Mouse (Mus musculus) ovary, postnatal 36 days (tissue): ENCODE measurements around the gene Ptpn18.
"Not testable (repeated sequence)": the region's sequence is repeated elsewhere in the genome, so short reads cannot be mapped to it uniquely, and the experiment has no call there.

Experiments used
- DNase-seq: peaks from one replicate; pipeline ENCODE4 v3.0.0; 2022; ENCODE audit warnings: low spot score, mixed read lengths

The Ptpn18 gene

GRCm38 (mm10) chr1:34459284-34460060 is at the start of gene Ptpn18:
TSS of gene Ptpn18 (plus strand) at chr1:34459762.
- peak; percentile 89 for DNase-seq

DNA sequence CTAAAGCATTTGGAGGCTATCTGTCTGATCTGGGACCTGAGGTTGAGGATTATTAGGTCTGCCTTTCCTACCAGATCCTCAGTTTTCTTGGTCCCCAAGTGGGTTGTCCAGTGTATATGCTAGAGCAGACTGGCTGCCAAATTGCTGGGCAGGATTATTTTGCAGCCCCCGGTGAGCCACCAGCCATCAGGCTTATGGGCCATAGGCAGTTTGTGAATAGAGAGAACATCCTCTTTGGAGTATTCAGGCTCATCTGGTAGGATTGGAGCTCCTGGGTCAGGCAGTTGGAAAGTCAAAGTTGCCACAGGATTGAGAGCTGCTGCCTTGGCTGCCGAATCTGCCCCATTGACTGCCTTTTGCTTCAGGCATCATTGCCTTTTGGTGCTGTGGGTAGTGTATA is 31.1 kb upstream of the Ptpn18 start:
- no peak for DNase-seq

DNA sequence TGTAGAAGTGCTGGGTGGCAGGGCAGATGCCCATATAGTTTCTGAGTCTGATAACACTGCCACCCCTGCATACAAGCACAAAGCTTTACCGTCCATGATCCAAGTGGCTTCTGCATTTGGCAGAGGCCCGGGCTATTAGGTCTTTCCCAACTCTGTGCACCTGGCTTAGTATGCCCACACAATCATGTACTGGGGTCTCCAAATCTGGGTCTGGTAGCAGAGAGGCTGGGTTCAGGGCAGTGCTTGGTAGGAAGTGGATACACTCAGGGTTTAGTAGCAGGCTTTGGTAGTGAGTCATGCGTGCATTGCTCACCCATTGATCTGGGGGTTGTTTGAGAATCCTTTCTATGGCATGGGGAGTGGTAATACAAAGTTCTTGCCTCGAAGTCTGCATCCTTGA is 30.3 kb upstream of the Ptpn18 start:
- DNase-seq = no peak

- DNase-seq = no peak
These were observed 28.6 kb upstream of the Ptpn18 start for GRCm38 (mm10) chr1:34430981-34431380.

- DNase-seq = no peak
These were observed 28.1 kb upstream of the Ptpn18 start for GRCm38 (mm10) chr1:34431431-34431830.

- peak; percentile 50 for DNase-seq
These were observed 27.2 kb upstream of the Ptpn18 start for GRCm38 (mm10) chr1:34432411-34432775.

DNA sequence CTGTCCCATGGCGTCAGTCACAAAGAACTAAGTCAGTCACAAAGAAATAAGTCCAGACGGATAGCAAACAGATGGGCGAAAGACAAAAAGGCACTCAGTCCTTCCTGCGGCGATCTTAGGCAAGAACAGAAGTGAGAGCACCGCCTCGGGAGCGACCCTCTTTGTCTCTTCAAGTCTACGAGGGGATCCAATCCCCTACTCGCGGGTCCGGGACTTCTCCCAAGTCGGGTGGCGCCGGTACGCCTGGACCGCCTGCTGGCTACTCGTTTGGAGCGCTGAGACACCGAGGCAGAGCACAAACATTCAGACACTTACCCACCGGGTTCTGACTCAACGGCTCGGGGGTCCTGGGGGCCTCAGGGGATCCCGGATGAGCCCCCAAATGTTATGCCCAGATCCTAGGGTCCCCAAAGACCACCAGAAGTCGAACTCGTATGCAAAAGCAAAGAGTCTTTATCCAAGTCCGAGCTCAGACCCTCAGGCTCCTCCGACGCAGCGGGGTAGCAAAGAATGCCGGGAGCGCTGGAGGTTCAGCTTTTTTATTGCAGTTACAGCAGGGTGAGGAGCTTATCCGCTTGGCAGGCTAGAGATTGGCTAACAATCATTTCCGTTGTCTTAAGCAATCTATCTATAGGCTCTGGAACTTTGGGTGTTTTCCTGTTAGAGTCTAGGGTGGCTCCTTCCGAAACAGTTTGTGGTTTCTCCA is 26.6 kb upstream of the Ptpn18 start:
- DNase-seq = peak; percentile 25

- no peak for DNase-seq
These were observed 25.6 kb upstream of the Ptpn18 start for GRCm38 (mm10) chr1:34433891-34434521.

DNA sequence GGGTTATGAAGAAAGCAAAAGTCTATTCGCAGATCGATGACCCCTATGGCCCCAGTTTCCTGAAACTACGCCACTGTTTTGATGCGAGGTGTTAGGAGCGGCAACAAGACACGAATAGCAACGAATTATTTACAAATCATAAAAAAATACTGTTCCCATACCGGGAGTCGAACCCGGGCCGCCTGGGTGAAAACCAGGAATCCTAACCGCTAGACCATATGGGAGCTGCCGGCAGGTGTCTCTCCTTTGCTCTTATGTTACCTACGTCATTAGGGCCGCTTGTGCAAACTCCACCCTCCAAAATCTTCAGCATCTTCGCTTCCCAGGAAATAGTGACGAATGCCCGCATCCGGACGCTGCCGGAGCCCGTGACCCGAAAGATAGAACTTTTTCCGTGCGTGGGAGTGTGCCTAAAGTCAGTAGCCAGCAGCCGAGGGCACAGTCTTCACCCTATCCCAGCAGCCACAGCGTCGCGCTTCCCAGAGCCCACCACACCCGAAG is 24.9 kb upstream of the Ptpn18 start:
- DNase-seq = peak; percentile 83

- no peak for DNase-seq
These were observed 24.0 kb upstream of the Ptpn18 start for GRCm38 (mm10) chr1:34435371-34436120.

GRCm38 (mm10) chr1:34436374-34436773 is 23.2 kb upstream of the Ptpn18 start:
- no peak for DNase-seq

GRCm38 (mm10) chr1:34437366-34437765 is 22.2 kb upstream of the Ptpn18 start:
- DNase-seq = not testable (repeated sequence)

DNA sequence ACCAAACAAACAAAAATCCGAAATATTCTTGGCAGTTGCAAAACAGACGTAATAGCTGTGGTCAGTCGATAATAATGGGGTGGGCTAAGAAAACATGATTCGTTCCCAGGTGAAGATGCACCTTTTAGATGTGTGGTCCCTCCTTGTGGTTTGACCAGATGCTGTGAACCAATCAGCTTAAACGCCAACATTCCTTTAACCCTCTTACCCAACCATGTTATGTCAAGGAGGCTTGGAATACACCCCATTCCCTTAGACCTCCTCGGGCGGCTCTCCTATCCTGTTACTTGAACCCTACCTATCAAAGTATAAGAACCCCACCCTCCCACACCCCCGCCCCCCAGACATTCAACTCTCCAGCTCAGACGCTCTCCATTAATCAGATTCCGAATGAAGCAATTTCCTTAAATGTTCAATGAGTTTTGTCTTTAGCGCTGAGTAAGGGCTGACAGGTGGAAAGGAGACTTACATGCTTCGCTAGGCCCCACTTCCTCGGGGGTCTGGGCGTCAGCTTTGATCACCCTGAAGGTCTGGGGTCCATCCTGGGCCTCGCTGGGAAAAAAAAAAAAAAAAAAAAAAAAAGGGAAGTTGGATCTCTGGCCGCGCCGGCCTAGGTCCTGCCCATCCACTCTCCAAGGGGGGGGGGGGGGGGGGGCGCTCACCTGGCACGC is 21.0 kb upstream of the Ptpn18 start:
- no peak for DNase-seq

DNA sequence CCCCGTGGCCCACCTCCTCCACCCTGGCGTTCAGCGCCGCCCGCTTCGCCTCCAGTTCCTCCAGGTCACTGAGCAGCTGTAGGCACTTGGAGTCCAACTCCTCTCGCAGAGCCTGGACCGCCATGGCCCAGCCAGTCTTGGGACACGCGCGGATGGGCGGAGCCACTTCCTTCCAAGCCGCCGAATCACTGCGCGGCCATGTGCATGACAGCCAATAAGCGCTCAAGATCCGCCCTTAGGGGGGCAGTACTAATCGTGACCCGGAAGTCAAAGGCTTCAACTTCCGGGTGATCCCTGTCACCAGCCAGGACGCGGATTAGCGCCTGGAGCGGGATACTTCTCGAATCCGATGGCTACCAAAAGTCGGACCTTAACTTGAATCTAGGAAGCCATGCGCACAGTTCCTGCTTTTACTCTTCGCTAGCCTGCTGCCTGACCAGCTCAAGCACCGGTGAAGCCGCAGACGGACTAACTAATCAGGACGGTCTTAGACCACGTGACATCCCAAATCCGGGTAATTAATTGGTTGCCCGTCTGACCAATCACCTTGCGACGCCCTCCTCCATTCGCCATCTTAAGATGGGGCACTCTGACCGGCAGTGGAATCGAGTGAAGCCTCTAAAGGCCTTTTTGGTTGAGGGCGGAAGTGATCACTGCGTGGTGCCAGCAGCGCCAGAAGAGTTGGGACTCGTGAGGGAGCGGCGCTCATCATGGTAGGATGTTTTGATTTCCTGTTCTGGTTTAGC is 20.2 kb upstream of the Ptpn18 start, which contains the start of the genes Ccdc115 and Imp4:
TSS of gene Ccdc115 (minus strand) at position 458 of the 746 bp plus-strand sequence.
TSS of gene Imp4 (plus strand) at position 637 of the 746 bp plus-strand sequence.
- DNase-seq = peak; percentile 91

DNA sequence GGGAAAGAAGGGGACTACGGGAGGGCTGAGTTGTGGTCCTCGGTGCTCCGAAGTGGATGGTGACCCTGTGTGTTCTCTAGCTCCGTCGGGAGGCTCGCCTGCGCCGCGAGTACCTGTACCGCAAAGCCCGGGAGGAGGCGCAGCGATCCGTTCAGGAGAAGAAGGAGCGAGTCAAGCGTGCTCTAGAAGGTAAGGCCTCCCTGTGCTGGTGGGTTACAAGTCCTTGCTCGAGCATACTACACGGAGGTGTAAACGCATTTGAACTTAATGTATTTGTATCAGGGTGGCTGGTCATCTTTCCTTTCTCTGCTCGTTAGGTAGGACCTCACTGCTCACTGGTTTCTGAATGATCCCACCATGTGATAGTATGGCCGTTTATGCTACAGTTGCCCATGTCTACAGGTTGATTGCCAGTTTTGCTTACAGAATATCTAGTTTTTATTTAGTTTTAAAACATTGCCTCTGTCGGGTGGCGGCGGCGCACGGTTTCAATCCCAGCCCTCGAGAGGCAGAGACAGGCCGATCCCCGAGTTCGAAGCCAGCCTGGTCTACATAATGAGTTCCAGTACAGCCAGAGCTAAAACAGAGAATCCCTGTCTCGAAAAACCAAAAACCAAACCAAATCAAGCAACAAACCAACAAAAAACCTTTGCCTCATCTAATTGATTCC is 19.5 kb upstream of the Ptpn18 start:
- no peak for DNase-seq

DNA sequence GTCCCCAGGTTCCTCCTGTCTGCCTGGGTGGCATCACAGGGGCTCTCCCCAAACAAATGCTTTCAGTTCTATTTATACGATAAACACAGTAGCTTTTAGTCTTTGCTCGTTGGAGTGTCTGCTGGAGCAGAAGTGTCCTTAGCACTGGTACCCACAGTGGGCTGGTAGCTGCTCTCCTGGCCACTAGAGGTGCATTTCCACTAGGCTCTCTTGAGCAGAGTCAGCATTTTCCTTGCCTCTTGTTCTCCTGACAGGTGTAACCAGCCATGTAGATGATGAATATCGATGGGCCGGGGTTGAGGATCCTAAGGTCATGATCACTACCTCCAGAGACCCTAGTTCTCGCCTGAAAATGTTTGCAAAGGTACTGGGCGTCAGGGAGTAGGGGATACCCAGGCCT is 16.4 kb upstream of the Ptpn18 start:
- DNase-seq = no peak

DNA sequence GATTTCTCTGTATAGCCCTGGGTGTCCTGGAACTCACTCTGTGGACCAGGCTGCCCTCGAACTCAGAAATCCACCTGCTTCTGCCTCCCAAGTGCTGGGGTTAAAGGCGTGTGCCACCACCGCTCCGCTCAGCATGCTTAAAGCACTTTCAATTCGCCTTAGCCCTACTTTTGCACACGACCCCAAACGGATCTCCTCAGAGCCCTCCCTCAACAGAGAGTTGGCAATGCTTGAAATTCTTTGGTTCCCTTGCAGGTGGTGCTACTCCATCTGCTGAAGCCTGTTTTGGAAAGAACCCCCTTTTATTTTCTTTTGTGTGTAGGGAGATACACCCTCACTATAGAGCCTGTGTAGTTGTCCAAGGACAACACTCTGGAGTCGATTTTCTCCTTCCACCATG is 1.1 kb upstream of the Ptpn18 start:
- no peak for DNase-seq

GRCm38 (mm10) chr1:34460061-34460441 is 489 bp downstream of the Ptpn18 start:
- no peak for DNase-seq

DNA sequence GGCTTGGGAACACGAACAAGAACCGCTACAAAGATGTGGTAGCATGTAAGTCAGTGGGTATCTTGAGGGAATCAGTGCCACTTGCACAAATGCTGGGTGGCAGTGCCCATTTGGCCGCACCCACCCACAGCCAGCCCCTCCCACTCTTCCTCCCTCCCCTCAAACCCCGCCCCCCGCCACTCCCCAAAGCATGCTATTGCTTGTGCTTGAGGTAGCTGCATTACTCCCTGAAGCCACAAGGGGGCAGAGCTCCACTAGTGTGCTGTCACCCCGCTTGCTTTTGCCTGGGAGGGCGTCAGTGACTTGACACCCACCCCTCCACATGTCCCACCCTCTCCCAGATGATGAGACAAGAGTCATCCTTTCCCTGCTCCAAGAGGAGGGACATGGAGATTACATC is 3.2 kb downstream of the Ptpn18 start:
- peak; percentile 52 for DNase-seq

- DNase-seq = no peak
These were observed 4.8 kb downstream of the Ptpn18 start for GRCm38 (mm10) chr1:34464310-34464817.
